Mouse (Mus musculus): ENCODE data around the gene Gng7.

The Gng7 gene

DNA sequence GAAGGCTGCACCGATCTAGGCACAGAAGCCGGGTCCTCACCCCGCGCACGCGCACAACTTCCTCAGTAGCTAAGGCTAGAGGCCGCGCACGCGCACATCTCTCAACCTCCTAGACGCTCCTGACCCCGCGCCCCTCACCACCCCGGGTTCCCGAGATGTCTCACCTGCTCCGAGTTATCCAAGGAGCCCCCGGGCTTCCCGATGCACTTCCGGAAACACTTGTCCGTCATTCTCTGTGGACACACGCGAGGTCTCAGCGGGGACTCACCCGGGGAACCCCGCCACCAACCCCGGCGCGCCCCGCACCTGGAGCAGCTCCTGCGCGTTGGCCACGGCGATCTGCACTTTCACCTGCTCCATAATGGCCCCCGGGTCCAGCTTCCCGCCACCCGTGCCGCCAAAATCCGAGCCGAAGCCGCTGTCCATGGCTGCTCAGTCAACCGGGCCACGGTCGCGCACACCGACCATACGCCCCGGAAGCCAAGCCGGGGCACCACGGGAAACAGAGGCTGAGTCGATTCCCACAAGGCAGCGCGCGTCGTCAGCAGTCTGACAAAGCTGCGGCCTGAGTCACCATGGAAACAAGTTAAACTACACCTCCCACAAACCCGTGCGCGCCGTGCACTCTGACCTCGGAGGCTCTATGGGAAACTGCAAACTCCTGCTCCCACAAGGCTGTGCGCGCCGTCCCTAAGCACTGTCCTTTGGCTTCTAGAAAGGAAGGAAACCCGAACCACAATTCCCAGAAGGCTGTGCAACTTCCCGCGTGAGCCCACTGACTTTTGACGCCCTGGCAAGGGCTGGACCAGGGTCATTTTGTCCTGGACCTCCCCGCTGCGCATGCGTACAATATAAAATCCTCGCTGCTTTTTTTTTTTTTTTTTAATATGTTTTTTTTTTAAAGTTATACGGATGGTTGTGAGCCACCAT is 114.2 kb downstream of the Gng7 start, which contains the start of gene Timm13:
Gene Timm13 (minus strand): TSS at position 652 of the 930 bp plus-strand sequence.
- DNase-seq (ENCODE audit: low read depth, low spot score), result peak; percentile 100

GRCm38 (mm10) chr10:80899591-80900317 is 115.0 kb downstream of the Gng7 start:
- DNase-seq (ENCODE audit: low read depth, low spot score), result no peak

DNA sequence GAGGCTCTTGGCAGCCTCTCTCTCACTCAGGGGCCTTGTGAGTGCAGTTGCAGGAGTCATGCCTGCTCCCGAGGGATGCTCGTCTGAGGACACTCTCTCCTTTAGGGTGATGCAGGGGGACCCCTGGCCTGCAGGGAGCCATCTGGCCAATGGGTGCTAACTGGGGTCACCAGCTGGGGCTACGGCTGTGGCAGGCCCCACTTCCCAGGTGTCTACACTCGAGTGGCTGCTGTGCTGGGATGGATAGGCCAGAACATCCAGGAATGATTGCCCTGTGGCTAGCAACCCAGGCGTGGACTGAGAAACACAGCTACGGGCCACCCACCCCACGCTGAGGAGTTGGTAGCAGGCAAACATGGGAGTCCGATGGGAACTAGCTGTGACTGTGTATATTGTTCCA is 115.7 kb downstream of the Gng7 start:
- DNase-seq (ENCODE audit: low read depth, low spot score), result no peak
